Mouse (Mus musculus) layer of hippocampus, adult 8-10 months (tissue): ENCODE measurements around the gene Cbarp. TPM values are rescaled to one million over a fixed set of nuclear protein-coding genes. Genes with fewer than 3 reads are reported as not detected.

Source experiments
- DNase-seq, 2 experiments: peaks; one replicate each; pipeline ENCODE4 v3.0.0; 2022; ENCODE audit warnings: low spot score in 2 of 2
- total RNA-seq, 4 experiments: library from RNA; stranded (reverse); gene quantifications; 2 replicates each; pipeline ENCODE4 v1.2.4; 2022

The Cbarp gene
- total RNA-seq, 4 experiments from 2014 or later = 295 to 345 (median 308) TPM

DNA sequence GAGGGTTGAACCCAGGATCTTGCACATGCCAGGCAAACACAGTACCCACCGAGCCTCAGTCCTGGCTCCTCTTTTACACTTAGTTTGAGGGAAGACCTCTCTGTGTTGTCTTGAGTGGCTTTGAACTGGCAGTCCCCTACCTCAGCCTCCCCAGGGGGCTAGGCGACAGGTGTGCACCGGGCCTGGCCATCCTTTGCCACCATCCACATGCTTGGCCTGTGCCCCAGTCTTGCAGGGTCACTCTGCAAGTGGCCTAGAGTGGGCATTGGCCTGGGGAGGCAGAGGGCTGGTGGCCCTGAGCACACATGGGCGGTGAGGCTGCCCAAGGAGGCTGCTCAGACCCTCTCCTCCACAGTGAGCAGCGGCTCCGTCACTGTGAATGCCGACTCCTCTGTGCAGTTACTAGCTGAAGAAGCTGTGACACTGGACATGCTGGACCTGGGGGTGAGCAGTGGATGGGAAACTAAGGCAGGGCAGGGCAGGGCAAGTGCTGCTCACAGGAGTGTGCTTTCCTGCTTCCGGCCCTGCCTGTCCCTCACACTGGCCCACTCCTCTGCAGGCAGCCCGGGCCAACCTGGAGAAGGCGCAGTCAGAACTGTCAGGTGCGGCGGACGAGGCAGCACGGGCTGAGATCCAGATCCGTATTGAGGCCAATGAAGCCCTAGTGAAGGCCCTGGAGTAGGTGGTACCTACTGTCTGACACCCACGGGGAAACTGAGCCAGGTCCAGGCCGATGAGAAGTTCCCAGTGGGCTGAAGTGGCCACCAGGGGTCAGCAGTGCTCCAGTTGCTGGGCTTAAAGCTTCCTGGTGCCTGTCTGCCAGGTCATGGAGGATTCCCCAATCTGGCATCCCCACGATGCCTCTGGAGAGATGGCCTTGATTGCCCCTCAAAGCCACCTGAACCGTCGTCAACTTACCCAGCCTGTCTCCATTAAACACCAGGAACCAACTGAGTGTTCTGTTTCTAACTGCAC is 4.5 kb upstream of the Cbarp start:
- peak; percentile 74 to 76 for DNase-seq

DNA sequence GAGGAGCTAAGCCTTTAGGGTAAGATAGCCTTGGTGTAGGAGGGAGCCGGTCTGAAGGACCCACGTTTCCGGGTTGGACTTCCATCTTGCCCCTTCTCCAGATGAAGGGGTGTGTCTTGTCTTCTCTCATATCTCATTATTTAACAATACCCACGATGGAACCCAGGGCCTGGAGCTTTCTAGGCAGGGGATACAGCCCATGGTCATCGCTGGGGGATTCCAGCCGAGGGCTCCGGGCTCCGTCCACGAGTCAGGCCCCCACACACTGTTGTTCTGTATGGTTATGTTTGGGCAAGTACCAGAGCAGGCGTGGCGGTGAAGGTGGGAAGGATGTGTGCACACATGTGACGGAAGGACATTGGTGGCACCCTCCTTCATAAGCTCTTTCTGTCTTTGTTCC is 3.5 kb upstream of the Cbarp start:
- DNase-seq = no peak

DNA sequence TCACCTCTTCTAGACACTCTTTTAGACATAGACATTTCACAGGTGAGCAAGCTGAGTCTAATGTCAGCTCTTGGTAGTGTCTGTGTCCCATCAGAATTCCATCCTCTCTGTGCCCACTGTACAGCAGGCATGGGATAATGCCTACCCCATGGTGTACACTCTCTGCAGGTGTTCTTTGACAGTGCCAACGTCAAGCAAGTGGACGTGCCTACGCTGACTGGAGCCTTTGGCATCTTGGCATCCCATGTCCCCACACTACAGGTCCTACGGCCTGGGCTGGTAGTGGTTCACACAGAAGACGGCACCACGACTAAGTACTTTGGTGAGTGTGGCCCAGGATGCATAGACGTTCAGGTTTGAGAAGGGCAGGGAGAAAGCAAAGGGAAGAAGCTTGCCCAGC is 3.0 kb upstream of the Cbarp start:
- DNase-seq = no peak

DNA sequence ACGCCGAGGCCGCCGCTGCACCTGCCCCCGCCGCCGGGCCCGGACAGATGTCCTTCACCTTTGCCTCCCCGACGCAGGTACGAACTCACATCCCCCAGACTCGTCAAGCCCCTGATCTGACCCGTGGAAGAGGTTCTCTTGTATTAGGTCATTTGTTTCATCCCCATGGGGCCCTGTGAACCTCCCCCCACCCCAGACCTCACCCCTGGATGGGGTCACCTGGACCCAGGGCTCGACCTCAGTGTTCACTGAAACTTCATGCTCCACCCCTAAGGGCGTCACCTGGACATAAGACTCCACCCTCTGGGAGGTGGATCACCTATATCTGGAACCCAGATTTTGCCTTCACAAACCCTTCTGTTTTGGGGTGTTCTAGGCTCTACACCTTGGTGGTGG is 1.9 kb upstream of the Cbarp start:
- DNase-seq = no peak

DNA sequence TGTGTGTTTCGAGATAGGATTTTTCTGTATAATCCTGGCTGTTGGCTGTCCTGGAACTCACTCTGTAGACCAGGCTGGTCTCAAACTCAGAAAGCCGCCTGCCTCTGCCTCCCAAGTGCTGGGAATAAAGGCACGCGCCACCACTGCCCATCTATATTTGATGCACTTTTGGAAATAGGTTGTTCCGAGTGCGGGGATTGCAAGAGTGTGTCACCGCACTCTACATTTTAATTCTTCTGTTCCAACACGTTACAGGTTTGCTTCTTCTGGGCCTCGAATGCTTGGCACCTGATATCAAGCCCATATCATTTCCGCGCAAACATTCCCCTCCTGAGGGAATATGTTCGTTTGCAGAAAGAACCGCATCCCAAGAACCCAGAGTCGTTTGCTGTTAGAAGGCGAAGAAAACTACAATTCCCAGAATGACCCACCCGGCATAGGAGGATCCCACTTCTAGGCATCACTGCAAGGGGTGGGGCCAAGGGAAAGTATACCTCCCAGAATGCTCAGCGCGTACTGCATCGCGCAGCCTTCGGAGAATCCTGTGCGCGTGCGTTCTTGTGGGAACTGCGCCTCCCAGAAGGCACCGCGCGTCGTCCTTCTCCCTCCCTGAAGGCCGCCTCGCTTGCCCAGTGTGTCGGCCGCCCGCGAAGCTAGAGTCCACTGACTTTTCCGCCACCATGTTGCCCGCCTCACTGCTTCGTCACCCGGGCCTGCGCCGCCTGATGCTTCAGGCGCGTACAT is 1.3 kb upstream of the Cbarp start:
- DNase-seq = peak; percentile 94 to 95

DNA sequence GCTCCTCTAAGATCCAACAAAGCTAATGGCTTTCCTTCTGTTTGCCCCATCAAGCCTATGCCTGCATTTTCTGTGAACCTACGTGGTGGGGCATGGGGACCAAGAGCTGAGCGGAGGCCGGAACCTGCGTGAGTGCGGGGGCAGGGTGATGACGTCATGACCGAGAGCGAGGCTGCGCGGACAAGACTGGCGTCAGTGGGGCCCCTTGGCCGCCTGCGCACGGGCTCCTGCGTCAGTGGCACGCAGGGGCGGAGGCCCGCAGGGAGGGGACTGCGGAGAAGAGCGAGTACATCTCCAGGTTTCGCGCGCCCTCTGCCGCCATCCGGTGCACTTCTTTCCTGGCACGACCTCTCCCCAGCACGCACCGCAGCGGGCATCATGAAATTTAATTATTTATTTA is 608 bp upstream of the Cbarp start:
- DNase-seq = peak; percentile 96 to 97

DNA sequence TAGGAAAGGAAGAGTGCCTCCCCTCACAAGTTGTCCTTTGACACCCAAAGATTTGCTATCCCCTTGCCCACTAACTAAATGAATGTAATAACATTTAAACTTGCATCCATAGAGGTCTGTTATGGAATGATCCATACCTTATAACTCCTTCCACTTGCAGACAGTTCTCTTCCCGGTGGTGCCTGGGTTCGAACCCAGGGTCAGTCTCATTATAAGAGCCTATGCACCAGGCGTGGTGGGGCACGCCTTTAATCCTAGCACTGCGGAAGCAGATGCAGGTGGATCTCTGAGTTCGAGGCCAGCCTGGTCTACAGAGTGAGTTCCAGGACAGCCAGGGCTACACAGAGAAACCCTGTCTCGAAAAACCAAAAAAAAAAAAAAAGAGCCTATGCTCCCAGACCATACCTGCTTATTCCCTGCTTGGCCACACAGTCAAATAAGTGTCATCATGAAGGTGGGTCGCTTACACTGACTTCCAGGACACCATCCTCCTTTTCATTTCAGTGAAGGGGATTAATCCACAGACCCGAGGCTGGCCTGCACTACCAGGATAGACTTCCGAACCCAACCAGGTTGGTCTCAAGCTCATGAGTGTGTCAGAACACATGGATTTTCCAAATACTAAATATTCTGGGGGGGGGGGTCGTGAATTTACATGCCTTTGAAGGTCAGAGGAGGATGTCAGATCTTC is 515 bp downstream of the Cbarp start:
- DNase-seq = no peak

DNA sequence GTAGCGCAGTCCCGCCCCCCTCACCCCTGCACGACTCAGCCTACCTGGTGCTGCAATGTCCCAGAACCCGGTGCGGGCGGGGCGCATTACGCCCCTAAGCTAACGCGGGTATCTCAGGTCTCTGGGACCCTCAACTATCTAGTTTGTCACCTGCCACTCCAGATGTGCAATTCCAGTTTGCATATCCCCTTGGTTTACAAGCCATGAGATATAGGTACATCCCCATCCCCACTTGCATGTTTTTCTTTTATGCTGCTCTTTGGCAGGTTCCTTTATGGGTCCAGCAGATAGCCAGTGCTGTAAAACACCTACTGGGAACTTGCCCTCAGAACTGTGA is 1.2 kb downstream of the Cbarp start:
- no peak for DNase-seq

DNA sequence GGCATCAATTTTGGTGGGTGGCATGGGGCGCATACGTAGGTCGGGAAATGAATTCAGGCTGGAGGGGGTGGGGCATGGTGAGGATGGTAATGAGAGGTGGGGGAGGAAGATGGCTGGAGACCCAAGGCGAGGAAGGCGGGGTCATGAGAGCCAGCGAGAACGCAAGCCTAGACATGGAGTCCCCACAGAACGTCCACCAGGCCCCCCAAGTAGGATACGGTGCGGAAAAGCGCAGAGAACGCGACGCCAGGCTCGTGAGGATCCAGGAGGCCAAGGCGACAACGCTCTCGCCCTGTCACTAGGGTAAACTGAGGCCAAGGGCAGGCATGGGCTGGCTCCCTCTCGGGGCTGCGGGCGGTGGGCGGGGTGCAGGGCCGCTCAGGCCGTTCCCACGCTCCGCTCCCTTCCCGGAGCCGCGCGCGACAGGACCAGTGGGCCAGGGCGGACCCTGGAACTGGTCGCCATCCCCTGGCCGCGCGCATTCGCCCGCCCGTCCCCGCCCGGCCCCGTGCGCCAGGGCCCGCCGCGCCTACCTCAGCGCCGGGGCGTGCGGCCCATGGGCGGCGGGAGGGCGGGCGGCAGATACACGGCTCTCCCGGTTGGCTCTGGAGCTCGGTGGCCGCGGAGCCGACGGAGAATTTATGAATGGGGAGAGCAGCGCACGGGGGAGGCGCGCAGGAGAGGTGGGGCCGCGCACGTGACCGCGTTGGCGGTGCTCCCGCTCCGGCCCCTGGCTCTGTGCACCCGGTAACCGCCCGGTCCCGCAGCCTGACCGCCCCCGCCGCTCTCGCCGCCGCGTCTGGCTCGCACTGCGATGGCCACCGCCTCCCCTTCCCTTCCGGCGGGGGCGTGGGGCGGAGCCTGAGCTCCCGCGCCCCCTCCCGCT is 1.8 kb downstream of the Cbarp start, which contains the start of gene Atp5d:
TSS of gene Atp5d (plus strand) at position 80 of the 886 bp plus-strand sequence.
- peak in 1 of 2 experiments; percentile 76 for DNase-seq

DNA sequence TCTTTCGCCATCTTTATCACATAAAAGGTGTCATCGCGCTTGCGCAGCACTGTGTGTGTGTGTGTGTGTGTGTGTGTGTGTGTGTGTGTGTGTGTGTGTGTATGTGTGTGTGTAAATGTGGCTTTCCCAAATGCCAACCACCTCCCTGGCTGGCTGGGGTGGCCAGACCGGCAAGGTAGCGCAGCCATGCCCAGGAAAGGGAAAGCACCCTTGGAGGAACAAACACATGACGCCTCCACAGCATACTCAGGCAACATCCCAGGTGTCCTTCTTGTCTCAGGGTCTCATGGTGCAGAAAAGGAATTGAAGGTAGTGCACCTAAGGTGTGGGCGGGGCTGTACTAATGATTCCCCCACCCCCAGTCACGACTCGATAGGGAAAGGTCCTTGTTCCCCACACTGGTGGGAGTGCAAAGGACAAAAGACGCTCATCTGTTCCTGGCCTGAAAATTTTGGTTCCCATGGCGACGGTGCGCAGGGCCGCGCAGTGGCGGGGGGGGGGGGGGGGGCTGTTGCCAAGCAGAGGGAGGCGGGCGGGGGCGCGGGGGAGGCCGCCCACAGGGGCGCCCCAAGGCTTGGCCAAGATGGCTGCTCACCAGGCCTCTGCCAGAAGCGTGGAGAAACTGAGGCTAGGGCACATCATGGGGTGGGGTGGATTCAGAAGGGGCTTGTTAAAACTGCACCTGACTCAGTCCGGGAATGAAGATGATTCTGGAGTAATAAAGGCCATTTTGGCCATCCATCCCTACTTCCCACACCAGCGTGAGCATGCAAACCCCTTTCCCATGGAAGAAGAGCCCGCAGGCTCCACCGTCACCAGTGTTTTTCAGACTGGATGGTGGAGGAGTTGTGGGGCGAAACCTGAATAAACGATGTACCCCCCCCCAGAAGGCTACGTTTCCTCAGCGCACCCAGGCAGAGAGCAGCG is 2.7 kb downstream of the Cbarp start:
- peak in 1 of 2 experiments; percentile 54 for DNase-seq

DNA sequence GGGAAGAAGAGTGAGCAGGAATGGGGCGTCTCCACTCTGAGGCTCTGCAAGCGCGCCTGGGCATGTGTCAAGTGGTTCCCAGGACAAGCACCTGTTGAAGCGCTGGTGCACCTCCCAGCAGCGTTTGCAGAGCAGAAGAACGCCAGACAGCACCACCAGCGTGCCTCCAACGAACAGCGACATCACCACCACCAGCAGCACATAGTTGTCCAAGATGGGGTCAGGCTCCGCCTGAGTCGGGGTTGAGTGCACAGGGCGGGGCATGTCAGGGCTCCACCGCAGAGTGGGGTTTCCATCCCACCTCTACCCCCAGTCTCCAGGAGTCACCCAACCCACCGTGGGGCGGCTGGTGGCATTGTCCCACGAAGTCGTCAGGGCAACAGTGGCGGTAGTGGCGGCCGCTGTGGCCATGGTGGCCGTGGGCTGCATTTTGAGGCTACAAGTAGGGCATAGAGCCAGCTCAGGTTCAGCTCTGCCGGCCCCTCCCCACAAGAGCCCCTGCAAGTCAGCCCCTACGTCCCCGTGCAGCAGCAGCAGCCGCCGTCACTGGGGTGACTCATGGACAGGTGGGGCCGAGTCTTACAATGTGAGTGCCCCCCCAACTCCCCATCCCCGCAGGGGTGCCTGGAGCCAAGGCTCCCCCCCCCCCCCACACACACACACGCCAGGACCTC is 3.5 kb downstream of the Cbarp start:
- DNase-seq = no peak

DNA sequence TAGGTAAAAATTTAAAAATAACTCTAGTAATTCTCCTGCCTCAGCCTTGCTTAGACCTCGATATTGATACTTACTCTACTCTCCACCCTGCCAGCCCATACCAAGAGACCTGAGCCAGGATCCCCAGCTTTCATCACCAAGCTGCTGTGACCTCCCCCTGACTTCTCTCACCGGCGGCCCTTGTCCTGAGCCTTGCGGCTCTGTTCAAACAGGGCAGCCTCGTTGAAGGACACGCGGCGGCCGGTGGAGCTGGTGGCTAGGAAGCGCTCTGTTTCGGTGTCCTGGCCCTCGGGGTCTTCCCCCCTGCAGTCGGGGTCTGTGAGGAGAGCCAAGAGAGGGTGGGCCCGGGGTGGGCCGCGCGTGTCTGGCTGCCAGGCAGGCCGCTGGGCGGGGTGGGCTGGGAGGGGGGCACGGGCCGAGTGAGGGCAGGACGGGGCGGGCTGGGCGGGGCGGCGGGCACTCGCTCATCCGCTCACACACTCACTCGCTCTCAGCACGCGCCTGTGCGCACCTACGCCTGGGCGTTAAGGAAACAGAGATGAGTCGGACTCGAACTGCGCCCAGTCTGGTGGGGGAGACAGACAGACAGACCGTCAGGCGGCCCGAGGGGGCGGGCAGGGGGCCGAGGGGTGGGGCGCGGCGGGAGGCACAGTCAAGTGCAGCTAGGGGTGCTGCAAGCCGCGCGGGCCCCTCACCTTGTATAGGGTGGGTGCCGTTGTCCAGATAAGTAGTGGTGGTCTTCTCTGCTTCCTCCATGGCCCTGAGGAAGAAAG is 4.3 kb downstream of the Cbarp start:
- no peak for DNase-seq

DNA sequence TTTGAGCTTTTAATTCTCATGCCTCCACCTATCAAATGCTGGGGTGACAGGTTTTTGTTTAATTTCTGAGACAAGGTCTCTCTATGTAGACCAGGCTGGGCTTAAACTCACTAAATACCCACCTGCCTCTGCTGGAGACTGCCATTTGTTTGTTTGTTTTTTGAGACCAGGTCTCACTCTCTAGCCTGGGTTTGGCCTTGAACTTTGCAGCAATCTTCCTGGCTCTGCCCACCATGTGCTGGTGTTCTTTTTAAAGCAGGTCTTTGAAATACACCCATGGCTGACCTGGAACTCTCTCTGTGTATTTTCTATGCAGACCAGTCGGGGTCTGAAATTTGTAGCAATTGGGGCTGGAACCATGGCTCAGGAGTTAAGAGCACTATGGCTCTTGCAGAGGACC is 5.0 kb downstream of the Cbarp start:
- no peak for DNase-seq

DNA sequence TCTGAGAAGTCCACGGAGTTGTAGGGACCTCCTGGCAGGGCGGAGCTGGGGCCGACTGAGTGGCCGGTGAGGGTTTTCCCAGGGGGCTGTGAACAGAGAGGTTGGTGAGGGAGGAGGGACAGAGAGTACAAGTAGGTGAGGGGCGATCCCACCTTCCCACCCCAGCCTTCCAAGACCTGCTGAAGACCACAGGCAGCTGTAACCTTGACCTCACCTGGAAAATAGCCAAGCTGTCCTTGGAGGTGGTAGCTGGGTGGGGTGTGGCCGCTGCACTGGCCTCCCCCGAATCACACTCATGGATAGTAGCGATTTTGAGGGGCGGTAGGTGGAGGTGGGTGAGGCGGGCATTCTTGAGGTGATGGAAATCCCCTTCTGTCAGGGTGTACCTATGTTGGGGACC is 5.5 kb downstream of the Cbarp start:
- no peak for DNase-seq

DNA sequence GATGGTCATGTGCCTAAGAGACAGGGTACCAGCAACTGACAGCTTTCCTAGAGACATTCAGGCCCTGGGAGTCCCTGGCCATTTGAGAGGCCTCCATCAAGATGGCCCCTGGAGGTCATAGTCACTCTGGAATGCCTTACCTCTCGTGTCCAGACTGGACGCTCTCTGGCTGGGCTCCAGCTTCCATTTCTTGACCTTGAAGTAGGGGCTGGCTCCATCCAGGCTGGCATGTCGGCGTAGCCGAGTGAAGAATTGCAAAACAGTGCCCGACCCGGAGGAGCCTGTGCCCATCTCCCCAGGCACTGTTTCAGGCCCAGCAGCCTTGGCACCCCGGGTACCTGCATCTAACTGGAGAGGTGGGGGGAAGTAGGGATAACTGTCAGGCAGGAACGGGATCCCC is 6.2 kb downstream of the Cbarp start:
- no peak for DNase-seq

DNA sequence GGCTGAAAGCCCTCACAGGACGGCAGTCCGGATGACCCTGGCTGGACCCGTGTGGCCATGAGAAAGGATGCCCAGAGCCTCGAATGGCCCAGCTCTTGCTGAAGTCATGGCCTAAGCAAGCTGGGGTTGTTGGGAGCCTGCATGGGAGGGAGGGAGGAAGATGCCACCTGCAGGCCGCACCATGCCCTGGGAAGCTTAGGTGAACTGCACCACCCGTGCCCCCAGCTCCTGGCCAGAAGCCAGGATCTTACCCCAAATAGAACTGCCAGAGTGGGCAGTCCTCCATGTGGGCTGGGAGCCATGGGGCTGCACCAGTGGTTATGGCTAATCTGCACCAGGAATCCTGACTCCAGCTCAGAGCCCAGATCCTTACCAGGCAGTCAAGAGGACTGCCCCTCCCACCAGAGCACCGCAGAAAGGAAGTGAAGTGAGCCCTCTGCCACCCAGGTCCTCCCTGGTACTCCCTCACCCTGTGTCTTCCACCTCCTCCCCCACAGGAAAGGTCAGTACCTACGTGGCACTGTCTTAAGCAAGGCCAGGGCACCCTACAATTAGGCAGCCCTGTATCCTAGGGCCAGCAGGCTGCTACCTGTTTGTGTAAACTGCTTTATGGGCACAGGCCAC is 7.3 kb downstream of the Cbarp start:
- DNase-seq = no peak

DNA sequence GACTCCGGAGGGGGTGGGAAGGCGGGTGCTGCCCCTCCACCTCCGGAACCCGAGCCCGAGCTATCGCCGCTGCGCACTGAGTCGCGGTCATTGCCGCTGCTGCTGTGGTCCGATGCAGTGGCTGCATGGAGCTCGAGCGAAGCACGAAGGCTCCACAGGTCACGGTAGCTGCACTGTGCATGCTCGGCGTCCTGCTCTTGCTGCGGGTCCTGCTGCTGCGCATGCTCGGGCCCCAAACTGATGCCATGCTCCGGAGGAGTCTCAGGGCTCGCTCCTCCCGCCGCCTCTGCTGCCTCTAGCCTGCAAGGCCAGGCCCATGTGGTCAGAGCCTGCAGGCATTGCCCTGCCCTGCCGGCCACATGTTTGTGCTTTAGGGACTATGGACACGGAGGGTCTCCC is 8.7 kb downstream of the Cbarp start:
- DNase-seq = no peak
